Mouse (Mus musculus) adrenal gland, postnatal 25 days (tissue): ENCODE measurements around the gene 2610021A01Rik. TPM values are rescaled to one million over a fixed set of nuclear protein-coding genes. Genes with fewer than 3 reads are reported as not detected.
A peak's percentile ranks its signal among the peaks of the same experiment; 100 is the strongest.
"Not testable (repeated sequence)": the region's sequence is repeated elsewhere in the genome, so short reads cannot be mapped to it uniquely, and the experiment has no call there.

Source experiments
- DNase-seq: peaks from one replicate; pipeline ENCODE4 v3.0.0; 2021; ENCODE audit warnings: mixed read lengths
- long read RNA-seq: library from polyadenylated mRNA; stranded (forward); transcript quantifications from one replicate; pipeline ENCODE4 v2.0.0, GENCODE M21; 2021
- total RNA-seq: library from RNA; stranded (reverse); gene quantifications from 2 replicates; pipeline ENCODE4 v1.2.3, GENCODE M21; 2021

The 2610021A01Rik gene
- 16.4 and 19.0 TPM in 2 replicates for total RNA-seq
- long read RNA-seq, partial matches to known transcripts, result 0 of 6 reads
- long read RNA-seq, other reads (novel, unspliced or antisense), result 6 of 6 reads

DNA sequence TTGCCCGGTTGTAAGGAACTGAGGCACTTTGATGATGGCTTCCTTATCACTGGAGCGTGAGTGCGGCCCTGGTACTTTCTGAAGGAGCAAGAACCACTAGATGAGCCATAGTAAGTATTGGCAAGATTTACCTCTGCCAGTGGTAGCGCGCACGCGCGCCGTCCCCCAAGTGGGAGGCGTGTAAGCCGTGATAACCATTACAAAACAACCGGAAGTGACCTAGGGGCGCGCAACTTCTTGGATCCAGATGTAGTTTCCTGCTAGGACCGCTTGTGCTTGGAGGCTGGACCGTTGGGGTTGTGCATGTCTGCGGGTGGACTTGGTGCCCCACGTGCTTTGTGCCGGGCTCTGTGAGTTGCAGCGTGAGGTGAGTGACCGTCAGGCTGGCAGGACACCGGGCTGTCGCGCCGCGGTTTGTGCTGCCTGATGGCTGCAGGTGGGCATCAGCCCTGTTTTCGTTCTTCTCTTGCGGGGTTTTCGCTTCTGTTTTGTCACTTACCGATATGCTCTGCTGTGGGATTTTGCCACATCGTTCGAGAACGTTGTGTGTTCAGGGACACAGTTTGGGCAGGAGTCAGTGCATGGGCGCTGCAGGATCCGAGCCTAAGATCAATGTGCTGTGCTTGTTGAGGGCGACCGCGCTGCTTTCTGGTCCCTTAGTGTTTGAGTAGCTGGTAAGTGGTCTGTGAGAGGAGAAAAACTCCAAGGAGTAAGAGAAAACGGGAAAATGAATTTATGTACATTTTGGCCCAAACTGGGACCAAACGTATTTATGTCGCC, at the start of gene 2610021A01Rik:
Gene 2610021A01Rik (plus strand): TSS at position 197 of the 780 bp plus-strand sequence.
- peak; percentile 88 for DNase-seq

DNA sequence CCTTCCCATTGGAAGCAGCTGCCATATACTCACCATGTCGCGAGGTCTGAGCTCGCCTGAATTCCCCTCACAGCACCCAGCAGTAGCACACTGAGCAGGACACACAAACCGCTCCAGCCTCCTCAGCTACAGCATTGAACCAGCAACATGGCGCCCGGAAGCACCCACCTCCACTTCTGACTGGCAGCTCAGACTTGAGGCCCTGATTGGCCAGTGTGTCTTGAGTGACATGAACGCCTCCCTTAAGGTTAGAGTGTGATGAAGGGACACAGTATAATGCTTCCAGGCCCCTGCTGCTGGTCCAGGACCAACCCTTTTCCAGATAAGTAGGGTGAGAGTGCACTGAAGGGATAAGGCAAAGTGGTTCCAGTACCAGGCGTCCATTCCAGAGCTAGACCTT, 38.3 kb upstream of the 2610021A01Rik start:
- DNase-seq, result no peak

DNA sequence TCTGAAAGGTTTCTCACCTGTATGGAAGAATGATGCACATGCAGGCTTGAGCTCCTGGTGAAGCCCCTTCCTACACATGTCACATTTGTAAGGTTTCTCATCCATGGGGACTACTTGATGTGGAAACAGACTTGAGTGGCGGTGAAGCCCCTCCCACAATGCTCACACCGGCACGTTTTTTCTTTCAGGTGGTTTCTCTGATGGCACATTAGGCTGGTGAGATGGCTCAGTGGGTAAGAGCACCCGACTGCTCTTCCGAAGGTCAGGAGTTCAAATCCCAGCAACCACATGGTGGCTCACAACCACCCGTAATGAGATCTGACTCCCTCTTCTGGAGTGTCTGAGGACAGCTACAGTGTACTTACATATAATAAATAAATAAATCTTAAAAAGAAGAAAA, 25.5 kb upstream of the 2610021A01Rik start, which contains the start of gene Gm6871:
Gene Gm6871 (minus strand): TSS at position 101 of the 400 bp plus-strand sequence.
- not testable (repeated sequence) for DNase-seq

DNA sequence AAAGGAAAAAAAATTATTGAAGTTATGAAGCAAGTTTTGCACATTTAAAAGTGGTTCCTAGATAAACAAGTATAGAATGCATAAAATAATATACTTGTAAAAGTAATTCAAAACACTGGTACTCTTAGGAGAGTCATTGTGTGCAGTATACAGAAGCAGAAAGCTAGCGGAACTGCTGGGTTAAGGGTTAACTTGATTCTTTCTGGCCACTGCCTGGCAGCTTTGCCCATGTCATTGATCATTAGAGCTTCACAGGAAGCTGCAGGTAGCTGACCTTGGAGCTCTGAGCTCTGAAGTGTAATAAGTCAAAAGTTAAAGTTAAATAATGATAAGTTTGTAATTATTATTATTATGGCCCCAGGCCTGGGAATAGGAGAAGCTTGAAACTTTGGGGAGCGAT, 21.1 kb upstream of the 2610021A01Rik start:
- DNase-seq, result no peak

DNA sequence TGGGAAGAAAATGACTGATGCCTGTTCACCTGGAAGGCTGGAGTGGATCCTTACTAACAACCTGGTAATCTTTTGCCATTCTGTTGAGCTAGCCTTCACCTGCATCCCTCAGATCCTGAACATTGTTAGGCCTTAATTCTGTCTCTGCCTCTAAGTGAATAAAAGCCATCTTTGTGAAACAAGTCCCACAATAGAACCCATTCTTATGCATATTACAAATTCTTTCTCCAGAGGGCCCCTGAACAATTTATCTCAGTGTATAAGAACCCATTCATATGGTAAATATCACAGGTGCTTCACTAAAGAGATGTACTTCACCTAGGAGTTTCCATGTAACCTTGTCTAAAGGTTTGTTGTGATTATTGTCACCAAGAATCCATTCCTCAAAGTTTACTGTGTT, 17.0 kb upstream of the 2610021A01Rik start:
- DNase-seq, result no peak

DNA sequence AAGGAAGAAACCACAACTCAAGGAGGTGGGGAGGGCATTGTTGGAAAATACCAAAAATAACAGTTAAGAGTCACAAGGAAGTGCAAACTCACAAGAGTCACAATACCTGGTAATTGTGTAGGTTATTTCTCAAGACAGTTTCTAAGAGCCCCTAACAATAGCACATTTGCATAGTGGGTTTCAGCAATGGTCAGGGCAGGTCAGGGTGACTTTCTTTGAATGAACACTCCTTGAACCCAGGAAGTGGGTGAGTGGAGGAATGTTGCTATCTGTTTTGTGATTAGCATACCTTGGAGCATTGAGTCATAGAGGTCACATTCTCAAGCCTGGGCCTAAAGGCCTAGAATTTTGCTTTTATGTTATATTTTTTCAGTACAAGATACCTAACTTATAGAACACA, 11.2 kb upstream of the 2610021A01Rik start:
- DNase-seq, result not testable (repeated sequence)

DNA sequence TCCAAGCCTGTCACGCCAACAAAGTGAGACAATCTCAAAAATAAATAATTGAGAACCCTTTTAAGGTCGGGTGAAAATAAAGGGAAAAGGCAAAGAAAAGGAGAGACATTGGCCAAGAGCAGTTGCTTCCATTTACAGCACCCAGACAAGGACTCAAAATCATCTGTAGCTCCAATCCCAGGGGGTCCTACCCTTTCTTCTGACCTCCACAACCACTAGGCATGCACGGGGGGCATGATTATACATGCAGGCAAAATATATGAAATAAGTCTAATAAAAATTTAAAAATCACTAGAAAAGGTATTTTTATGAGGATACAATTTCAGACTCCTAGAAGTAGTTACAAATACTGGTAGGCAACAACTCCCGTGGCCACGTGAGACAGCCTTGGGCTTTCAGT, 415 bp upstream of the 2610021A01Rik start:
- no peak for DNase-seq

DNA sequence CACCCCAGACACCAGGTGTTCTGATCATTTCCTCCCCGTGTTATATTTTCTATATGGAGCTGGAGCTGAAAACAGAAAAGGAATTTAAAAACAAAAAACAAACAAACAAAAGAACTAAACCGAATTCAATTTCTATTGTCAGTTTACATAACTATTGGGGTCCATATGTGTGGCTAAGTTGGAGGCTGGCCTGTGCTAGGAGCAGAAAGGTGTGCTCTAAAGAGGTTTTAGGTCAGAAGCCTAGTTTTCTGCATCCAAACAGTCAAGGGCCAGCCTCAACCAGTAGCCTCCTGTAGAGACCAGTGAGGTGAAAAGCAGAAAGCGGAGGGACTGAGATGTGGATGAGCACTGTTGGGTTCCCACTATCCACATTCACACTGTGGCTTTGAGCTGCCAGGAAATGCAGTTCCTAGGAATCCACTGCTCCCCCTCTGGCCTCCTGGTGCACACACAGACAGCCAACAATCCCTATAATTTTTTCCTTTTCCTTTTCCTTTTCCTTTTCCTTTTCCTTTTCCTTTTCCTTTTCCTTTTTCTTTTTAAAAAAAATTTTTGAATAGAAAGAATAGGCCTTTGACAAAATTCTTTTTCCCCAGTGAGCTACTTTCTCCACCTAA, 1.0 kb downstream of the 2610021A01Rik start:
- no peak for DNase-seq

DNA sequence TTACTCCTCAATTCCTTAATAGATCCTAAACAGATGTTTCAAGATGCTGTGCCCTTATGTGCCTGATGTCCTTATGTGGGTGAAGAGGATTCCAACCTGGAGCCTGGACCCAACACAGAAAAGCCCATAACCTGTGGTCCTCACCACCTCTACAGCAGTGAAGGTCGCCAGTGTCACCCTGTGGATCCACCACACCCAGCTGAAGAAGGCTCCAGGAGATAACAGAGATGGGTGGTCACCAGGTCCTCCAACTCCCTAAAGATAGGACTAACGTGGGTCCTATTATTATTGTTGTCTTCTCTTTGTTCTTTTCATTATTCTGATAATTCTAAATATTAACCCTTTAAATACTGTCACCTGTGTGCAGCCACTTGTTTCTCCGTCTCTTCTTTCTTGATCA, 12.6 kb downstream of the 2610021A01Rik start:
- no peak for DNase-seq

DNA sequence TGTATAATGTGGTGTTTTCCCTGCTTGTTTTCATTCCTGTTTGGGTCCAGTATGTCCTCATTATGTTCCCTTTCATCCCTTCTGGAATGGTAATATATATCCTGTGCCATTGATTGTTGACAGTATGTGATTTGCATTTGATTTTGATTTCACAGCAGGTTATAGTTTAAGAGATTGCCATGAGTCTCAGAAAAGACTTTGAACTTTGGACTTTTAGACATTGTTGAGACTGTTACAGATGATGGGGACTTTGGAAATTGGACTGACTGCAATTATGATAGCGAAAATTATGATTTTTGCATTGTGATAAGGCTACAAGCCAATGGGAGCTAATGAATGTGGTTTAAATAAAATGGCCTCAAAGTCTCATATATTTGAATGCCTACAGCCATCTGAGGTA, 17.2 kb downstream of the 2610021A01Rik start:
- DNase-seq, result not testable (repeated sequence)

DNA sequence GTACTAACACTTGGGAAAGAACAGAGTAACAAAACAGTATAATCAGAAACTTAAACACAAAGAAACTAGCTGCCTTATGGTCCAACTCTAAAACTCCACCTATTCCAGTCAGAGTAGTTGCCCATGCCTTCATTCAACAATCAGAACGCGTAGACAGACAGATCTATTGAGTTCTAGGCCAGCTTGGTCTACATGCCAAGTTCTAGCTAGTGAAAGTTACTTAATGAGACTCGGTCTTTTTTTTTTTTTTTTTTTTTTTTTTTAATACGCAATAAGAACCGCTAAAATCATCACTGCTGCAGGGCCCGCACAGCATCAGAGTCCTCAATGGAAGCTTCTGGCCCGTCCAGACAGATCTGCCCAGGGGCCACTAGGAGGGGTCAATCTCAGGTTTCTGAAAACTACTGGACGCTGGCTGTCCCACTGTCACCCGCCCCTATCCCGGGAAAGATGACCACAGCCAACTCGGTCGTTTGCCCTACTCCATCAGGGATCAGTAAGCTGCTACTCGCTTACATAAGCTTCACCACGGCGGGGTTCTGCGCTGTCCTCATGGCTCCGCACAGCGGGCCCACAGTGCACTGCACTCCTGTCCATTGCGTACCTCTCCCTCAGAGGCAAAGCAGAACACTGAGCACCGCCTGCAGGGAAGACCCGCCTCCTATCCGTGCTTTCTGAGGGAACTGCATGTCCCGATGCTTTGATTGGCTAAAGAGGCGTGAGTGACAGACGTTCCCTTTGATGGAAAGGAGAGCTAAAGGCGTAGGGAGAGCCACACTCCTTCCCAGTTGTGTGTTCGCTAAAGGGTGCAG, 33.6 kb downstream of the 2610021A01Rik start, which contains the start of gene Zfp788:
Gene Zfp788 (plus strand): TSS at position 795 of the 812 bp plus-strand sequence.
- DNase-seq, result peak; percentile 87

DNA sequence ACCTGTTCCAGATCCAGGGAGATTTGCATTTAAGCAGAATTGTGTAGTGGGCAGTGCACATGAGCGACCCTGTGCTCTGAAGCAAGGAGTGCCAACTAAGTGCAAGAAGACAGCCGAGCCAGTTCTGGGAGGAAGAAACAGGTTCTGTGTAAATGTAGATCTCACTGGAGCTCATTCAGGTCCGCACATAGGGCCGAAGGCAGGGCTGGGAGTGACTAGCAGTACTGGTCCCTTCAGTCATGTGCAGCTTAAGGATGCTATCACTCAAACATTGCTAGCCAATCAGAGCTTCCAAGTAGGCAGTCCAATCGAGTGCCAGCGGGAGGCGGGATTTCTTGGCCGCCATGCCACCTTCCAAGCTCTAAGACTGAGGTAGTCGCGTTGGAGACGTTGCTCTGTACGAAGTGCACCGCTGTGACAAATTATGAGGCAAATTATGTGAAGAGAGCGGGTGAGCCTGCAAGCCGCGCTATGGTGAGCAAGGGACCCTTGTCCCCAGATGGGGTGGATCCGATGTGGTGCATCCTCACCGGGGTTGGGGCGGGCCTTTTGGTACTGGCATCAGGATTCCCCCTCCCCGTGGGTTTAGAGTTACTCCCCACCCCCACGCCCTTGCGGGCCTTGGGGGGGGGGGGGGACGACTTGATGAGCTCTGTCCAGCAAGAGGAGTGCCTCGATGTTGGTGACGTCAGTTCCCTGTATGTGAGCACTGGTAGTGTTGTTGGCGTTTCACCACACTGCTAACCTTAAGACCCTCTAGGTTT, 34.4 kb downstream of the 2610021A01Rik start:
- DNase-seq, result peak; percentile 82

DNA sequence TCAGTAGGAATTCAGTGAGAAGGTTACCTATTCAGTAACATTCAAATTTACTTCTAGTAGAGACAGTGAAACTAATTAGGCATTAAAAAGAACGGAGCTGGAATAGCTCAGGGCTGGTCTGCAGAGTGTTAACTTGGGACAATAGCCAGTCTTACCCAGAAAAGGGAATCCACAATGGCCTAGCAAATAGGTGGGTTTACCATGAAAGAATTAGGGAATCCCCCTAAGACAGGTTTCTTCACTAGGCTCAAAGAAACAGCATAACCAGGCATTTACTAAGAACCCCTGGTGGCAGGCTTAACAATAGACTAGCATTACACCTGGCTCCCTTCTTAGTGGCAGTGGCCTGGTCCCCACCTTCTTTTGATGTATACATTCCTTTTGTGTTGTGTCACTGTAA, 75.3 kb downstream of the 2610021A01Rik start:
- DNase-seq, result not testable (repeated sequence)

Other genes with a start within 250 kb of the 2610021A01Rik start
- 14.5 and 16.8 TPM in 2 replicates for gene AI987944, start 205.9 kb upstream of the 2610021A01Rik start, total RNA-seq
- gene Vmn2r57, start 150.5 kb upstream of the 2610021A01Rik start, total RNA-seq, result 0.19 and 0.39 TPM in 2 replicates
- gene Gm20449, start 99.8 kb upstream of the 2610021A01Rik start, total RNA-seq, result 0.12 and 0.38 TPM in 2 replicates
- gene AW146154, start 99.3 kb upstream of the 2610021A01Rik start, total RNA-seq, result 13.1 and 14.4 TPM in 2 replicates
- gene Gm6871, start 25.6 kb upstream of the 2610021A01Rik start, total RNA-seq, result 0.73 TPM in 1 of 2 replicates, not detected in the other
- gene Zfp788, start 34.0 kb downstream of the 2610021A01Rik start, total RNA-seq, result 14.2 and 17.5 TPM in 2 replicates